15 mouse cellular contexts compared by ENCODE assay signal in genomic region chr1:78810904-78811303, GRCm38 (mm10).
"Had no signal": no experiment of that assay in that cellular context is flagged by ENCODE, and none has a peak within 500 bp of the region (broad histone marks: within the 10 kb centered on the region; RNA-seq: fewer than 3 reads in every experiment).

No protein-coding gene starts in this region.

- H3K4me3 ChIP-seq: neural tube, embryonic 13.5 days; neural tube, embryonic 15.5 days; stomach, embryonic 15.5 days had no signal

- H3K27me3 ChIP-seq: neural tube, embryonic 13.5 days; neural tube, embryonic 15.5 days; stomach, embryonic 15.5 days had no signal

- H3K36me3 ChIP-seq: neural tube, embryonic 13.5 days; neural tube, embryonic 15.5 days; stomach, embryonic 15.5 days had no signal

- DNase-seq: retina, postnatal 1 day; right cerebral cortex, adult 18-20 months; right cerebral cortex, postnatal 14 days; right cerebral cortex, postnatal 25 days; right cerebral cortex, postnatal 4 days; spleen, adult 18-20 months; thymus, adult 18-20 months; thymus, adult 2 months; thymus, postnatal 14 days; thymus, postnatal 25 days; thymus, postnatal 36 days; thymus, postnatal 4 days had no signal

- H3K4me2 ChIP-seq: neural tube, embryonic 13.5 days; neural tube, embryonic 15.5 days; stomach, embryonic 15.5 days had no signal
